Mouse (Mus musculus): ENCODE measurements around the gene Hist1h2bc. TPM values are rescaled to one million over a fixed set of nuclear protein-coding genes. Genes with fewer than 3 reads are reported as not detected.

The Hist1h2bc gene
- polyA plus RNA-seq, 1 experiment, result 16.8 TPM

DNA sequence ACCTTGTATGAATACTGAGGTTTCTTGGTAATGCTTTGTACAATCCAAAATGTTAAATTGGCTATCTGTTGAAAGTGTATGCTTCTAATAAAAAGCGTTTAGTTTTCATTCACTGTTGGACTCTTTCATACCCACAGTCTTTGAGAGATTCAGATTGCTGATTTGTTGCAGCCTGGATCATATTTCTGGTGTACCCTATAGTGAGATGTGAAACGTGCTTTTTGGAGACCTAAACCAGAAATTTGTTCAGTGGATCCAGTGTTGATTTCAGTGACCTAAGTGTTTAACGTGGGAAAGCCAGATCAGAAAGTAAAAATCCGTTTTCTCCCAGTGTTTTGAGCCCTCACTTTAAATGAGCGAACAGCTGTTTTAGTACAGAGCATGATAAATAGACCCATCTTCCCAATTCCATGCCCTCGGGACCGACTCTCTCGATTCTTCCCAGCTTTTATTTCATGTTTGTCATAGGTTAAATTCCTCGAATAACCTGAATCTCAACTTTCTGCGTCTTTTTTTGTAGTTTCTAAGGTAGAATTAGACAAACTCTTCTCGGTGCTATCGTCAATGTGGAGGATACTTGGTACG is 56.3 kb downstream of the Hist1h2bc start:
- Histone ChIP-seq H3K27me3 (ENCODE audit: control insufficient read depth, insufficient read depth, insufficient read length) (no peaks in the 10 kb centered on the region), H3K79me2 (ENCODE audit: control insufficient read depth, insufficient read depth) (no peaks in the 10 kb centered on the region), H3ac (ENCODE audit: control insufficient read depth, insufficient read length, low read depth) (peak overlapping the region; percentile 52), H3K36me3 (ENCODE audit: control insufficient read depth, insufficient read depth) (no peaks in the 10 kb centered on the region), H3K4me3 (ENCODE audit: insufficient read depth, poor library complexity, severe bottlenecking) (peak overlapping the region; percentile 29), H3K79me3 (ENCODE audit: low read depth) (peaks cover 1% of the 10 kb centered on the region)
- TF ChIP-seq FOSL1 (IDR thresholded peaks at IDR 0.05; ENCODE audit: insufficient read depth, low read length, poor library complexity, severe bottlenecking) (no peak), CTCF (IDR thresholded peaks at IDR 0.05; ENCODE audit: control insufficient read depth, insufficient read depth, insufficient read length) (no peak), MYOG (IDR thresholded peaks at IDR 0.05; ENCODE audit: control insufficient read depth, extremely low read depth, insufficient read length) (no peak), CEBPB (IDR thresholded peaks at IDR 0.05; ENCODE audit: low read depth) (no peak), MYOD1 (IDR thresholded peaks at IDR 0.05; ENCODE audit: control insufficient read depth, insufficient read length, low read depth) (no peak), USF1 (IDR thresholded peaks at IDR 0.05; ENCODE audit: low read depth) (no peak), MAX (IDR thresholded peaks at IDR 0.05) (no peak)

DNA sequence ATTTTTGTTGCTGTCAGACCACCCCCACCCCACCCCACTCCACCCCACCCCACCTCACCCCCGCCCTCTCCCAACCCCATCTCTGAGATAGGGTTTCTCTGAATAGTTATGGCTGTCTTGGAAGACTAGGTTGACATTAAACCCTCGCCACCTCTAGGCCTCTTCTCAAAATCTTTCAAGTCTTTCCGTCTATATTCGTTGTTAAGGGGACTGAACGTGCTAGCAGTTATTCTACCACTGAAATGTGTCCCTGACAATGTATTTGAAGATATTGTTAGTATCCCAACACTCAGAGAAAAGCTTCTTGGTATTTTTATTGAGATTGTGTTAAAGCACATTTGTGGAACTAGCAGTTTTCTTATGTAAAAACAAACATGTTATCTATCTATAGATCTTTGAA is 56.9 kb downstream of the Hist1h2bc start:
- H3K79me2 ChIP-seq (ENCODE audit: control insufficient read depth, insufficient read depth), result no peaks in the 10 kb centered on the region
- peaks cover 1% of the 10 kb centered on the region for H3K79me3 ChIP-seq (ENCODE audit: low read depth)
- no peak overlapping the region for H3ac ChIP-seq (ENCODE audit: control insufficient read depth, insufficient read length, low read depth)
- no peak overlapping the region for H3K4me3 ChIP-seq (ENCODE audit: insufficient read depth, poor library complexity, severe bottlenecking)
- no peaks in the 10 kb centered on the region for H3K27me3 ChIP-seq (ENCODE audit: control insufficient read depth, insufficient read depth, insufficient read length)
- no peak for TF ChIP-seq FOSL1 (IDR thresholded peaks at IDR 0.05; ENCODE audit: insufficient read depth, low read length, poor library complexity, severe bottlenecking)
- TF ChIP-seq MYOD1 (IDR thresholded peaks at IDR 0.05; ENCODE audit: control insufficient read depth, insufficient read length, low read depth), result no peak
- TF ChIP-seq MYOG (IDR thresholded peaks at IDR 0.05; ENCODE audit: control insufficient read depth, extremely low read depth, insufficient read length), result no peak
- no peak for TF ChIP-seq USF1 (IDR thresholded peaks at IDR 0.05; ENCODE audit: low read depth)
- H3K36me3 ChIP-seq (ENCODE audit: control insufficient read depth, insufficient read depth), result no peaks in the 10 kb centered on the region

DNA sequence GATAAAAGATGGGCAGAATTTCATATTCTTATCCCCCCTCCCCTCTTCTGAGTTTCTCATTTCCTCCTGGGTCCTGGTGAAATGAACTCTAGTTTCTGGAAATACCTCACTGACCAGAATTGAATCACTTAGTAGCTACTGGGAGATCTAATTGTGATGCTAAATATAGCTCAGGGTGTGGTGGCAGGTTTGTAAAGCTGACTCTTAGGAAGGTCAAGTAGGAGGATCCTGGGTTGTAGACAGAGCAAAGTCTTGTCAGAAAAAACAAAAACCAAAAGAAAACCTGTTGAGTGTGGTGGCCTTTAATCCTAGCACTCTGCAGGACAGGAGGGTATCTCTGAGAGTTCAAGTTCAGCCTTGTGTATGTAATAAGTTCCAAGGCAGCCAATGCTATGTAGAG is 58.0 kb downstream of the Hist1h2bc start:
- Histone ChIP-seq H3K79me3 (ENCODE audit: low read depth) (peaks cover 1% of the 10 kb centered on the region), H3K4me3 (ENCODE audit: insufficient read depth, poor library complexity, severe bottlenecking) (no peak overlapping the region), H3ac (ENCODE audit: control insufficient read depth, insufficient read length, low read depth) (no peak overlapping the region), H3K79me2 (ENCODE audit: control insufficient read depth, insufficient read depth) (no peaks in the 10 kb centered on the region), H3K27me3 (ENCODE audit: control insufficient read depth, insufficient read depth, insufficient read length) (no peaks in the 10 kb centered on the region), H3K36me3 (ENCODE audit: control insufficient read depth, insufficient read depth) (no peaks in the 10 kb centered on the region)
- TF ChIP-seq CTCF (IDR thresholded peaks at IDR 0.05; ENCODE audit: control insufficient read depth, insufficient read depth, insufficient read length) (no peak), CEBPB (IDR thresholded peaks at IDR 0.05; ENCODE audit: low read depth) (no peak), MYOD1 (IDR thresholded peaks at IDR 0.05; ENCODE audit: control insufficient read depth, insufficient read length, low read depth) (no peak), FOSL1 (IDR thresholded peaks at IDR 0.05; ENCODE audit: insufficient read depth, low read length, poor library complexity, severe bottlenecking) (no peak), MAX (IDR thresholded peaks at IDR 0.05) (no peak), USF1 (IDR thresholded peaks at IDR 0.05; ENCODE audit: low read depth) (no peak), MYOG (IDR thresholded peaks at IDR 0.05; ENCODE audit: control insufficient read depth, extremely low read depth, insufficient read length) (no peak)

Small RNAs within 50 kb of the gene (microRNA-seq; reads per million reads assigned to microRNA genes)
- gene Gm44350 (ENCODE audit: borderline microRNAs expressed), result not detected

Other genes starting within 250 kb of the Hist1h2bc start
- not detected for gene Btn1a1, start 218.3 kb upstream of the Hist1h2bc start, polyA plus RNA-seq (2012; fragmentation: generic; extraction: Trizol)
- 0.07 TPM for gene Btn2a2, start 195.3 kb upstream of the Hist1h2bc start, polyA plus RNA-seq (2012; fragmentation: generic; extraction: Trizol)
- 6.9 TPM for gene Hist1h4h, start 153.1 kb upstream of the Hist1h2bc start, polyA plus RNA-seq (2012; fragmentation: generic; extraction: Trizol)
- 98.1 TPM for gene Hist1h2af, start 150.3 kb upstream of the Hist1h2bc start, polyA plus RNA-seq (2012; fragmentation: generic; extraction: Trizol)
- 5.5 TPM for gene Hist1h3g, start 148.8 kb upstream of the Hist1h2bc start, polyA plus RNA-seq (2012; fragmentation: generic; extraction: Trizol)
- 1.2 TPM for gene Hist1h2bh, start 140.8 kb upstream of the Hist1h2bc start, polyA plus RNA-seq (2012; fragmentation: generic; extraction: Trizol)
- 1.2 TPM for gene Hist1h3f, start 140.1 kb upstream of the Hist1h2bc start, polyA plus RNA-seq (2012; fragmentation: generic; extraction: Trizol)
- gene Hist1h4f, start 132.6 kb upstream of the Hist1h2bc start, polyA plus RNA-seq (2012; fragmentation: generic; extraction: Trizol), result 7.4 TPM
- gene Hist1h1d, start 130.9 kb upstream of the Hist1h2bc start, polyA plus RNA-seq (2012; fragmentation: generic; extraction: Trizol), result 0.25 TPM
- 2.8 TPM for gene Hist1h3e, start 121.8 kb upstream of the Hist1h2bc start, polyA plus RNA-seq (2012; fragmentation: generic; extraction: Trizol)
- 12.6 TPM for gene Hist1h2ae, start 113.0 kb upstream of the Hist1h2bc start, polyA plus RNA-seq (2012; fragmentation: generic; extraction: Trizol)
- 9.9 TPM for gene Hist1h2bg, start 112.8 kb upstream of the Hist1h2bc start, polyA plus RNA-seq (2012; fragmentation: generic; extraction: Trizol)
- gene Hist1h2bf, start 110.0 kb upstream of the Hist1h2bc start, polyA plus RNA-seq (2012; fragmentation: generic; extraction: Trizol), result 4.5 TPM
- gene Hist1h2ad, start 109.8 kb upstream of the Hist1h2bc start, polyA plus RNA-seq (2012; fragmentation: generic; extraction: Trizol), result 0.73 TPM
- gene Hist1h3d, start 108.4 kb upstream of the Hist1h2bc start, polyA plus RNA-seq (2012; fragmentation: generic; extraction: Trizol), result 1.9 TPM
- gene Hist1h4d, start 102.6 kb upstream of the Hist1h2bc start, polyA plus RNA-seq (2012; fragmentation: generic; extraction: Trizol), result 2.8 TPM
- gene Hist1h2be, start 63.1 kb upstream of the Hist1h2bc start, polyA plus RNA-seq (2012; fragmentation: generic; extraction: Trizol), result 0.98 TPM
- 1.2 TPM for gene Hist1h1e, start 61.6 kb upstream of the Hist1h2bc start, polyA plus RNA-seq (2012; fragmentation: generic; extraction: Trizol)
- 0.54 TPM for gene Hist1h2ac, start 251 bp upstream of the Hist1h2bc start, polyA plus RNA-seq (2012; fragmentation: generic; extraction: Trizol)
- gene Hist1h1t, start 11.6 kb downstream of the Hist1h2bc start, polyA plus RNA-seq (2012; fragmentation: generic; extraction: Trizol), result not detected
- gene Hist1h4c, start 14.3 kb downstream of the Hist1h2bc start, polyA plus RNA-seq (2012; fragmentation: generic; extraction: Trizol), result 0.62 TPM
- 0.91 TPM for gene Hfe, start 26.7 kb downstream of the Hist1h2bc start, polyA plus RNA-seq (2012; fragmentation: generic; extraction: Trizol)
- 45.9 TPM for gene Hist1h1c, start 54.6 kb downstream of the Hist1h2bc start, polyA plus RNA-seq (2012; fragmentation: generic; extraction: Trizol)
- gene Hist1h3c, start 61.4 kb downstream of the Hist1h2bc start, polyA plus RNA-seq (2012; fragmentation: generic; extraction: Trizol), result 6.1 TPM
- 2.8 TPM for gene Hist1h2bb, start 62.5 kb downstream of the Hist1h2bc start, polyA plus RNA-seq (2012; fragmentation: generic; extraction: Trizol)
- gene Hist1h2ab, start 66.9 kb downstream of the Hist1h2bc start, polyA plus RNA-seq (2012; fragmentation: generic; extraction: Trizol), result 9.3 TPM
- gene Hist1h3b, start 68.1 kb downstream of the Hist1h2bc start, polyA plus RNA-seq (2012; fragmentation: generic; extraction: Trizol), result 2.0 TPM
- 16.8 TPM for gene Hist1h4b, start 72.8 kb downstream of the Hist1h2bc start, polyA plus RNA-seq (2012; fragmentation: generic; extraction: Trizol)
- 6.8 TPM for gene Hist1h4a, start 77.0 kb downstream of the Hist1h2bc start, polyA plus RNA-seq (2012; fragmentation: generic; extraction: Trizol)
- gene Hist1h3a, start 78.2 kb downstream of the Hist1h2bc start, polyA plus RNA-seq (2012; fragmentation: generic; extraction: Trizol), result 2.4 TPM
- 1.5 TPM for gene Hist1h1a, start 79.5 kb downstream of the Hist1h2bc start, polyA plus RNA-seq (2012; fragmentation: generic; extraction: Trizol)
- gene Trim38, start 85.7 kb downstream of the Hist1h2bc start, polyA plus RNA-seq (2012; fragmentation: generic; extraction: Trizol), result 0.02 TPM
- gene Slc17a2, start 122.8 kb downstream of the Hist1h2bc start, polyA plus RNA-seq (2012; fragmentation: generic; extraction: Trizol), result not detected
- not detected for gene Slc17a3, start 155.2 kb downstream of the Hist1h2bc start, polyA plus RNA-seq (2012; fragmentation: generic; extraction: Trizol)
- not detected for gene Slc17a1, start 183.6 kb downstream of the Hist1h2bc start, polyA plus RNA-seq (2012; fragmentation: generic; extraction: Trizol)
- gene Slc17a4, start 230.8 kb downstream of the Hist1h2bc start, polyA plus RNA-seq (2012; fragmentation: generic; extraction: Trizol), result not detected
- not detected for gene Hist1h2ba, start 250.0 kb downstream of the Hist1h2bc start, polyA plus RNA-seq (2012; fragmentation: generic; extraction: Trizol)